Mouse (Mus musculus): ENCODE measurements around the gene Gm20388. TPM values are rescaled to one million over a fixed set of nuclear protein-coding genes. Genes with fewer than 3 reads are reported as not detected.

The Gm20388 gene
- total and polyA plus RNA-seq, 2 experiments from 2014 or later, result 51.3 TPM; not detected in 1

DNA sequence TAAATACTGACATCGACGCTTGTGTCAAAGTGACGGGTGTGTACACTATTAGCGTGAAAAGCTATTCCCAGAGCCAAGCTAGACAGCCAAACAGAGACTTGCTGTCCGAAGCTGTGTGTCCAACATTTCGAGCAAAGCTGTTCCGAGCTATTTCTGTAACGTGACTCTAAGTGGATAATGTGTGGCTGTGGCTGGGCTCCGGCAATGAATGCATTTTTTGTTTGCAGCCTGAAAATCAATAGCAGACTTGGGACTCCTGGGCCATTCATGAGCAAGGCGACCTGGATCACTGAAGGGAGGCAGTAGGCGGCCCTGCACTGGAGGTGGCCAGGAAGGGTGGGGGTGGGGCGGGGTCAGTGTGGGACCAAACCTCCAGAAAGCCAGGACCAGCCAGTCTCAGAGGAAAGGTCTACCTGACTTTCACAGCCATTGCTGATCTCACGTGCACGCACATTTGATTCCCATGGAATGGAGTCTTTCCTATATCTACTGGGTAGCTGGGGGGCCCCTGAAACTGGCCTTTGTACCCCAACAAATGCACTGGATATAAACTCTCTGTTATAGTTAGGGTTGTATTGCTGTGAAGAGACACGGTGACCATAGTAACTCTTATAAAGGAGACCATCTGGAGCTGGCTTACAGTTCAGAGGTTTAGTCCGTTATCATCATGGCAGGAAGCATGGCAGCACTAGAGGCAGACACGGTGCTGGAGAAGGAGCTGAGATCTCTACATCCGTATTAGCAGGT is 1415.7 kb downstream of the Gm20388 start:
- no peak overlapping the region for H3K9ac ChIP-seq
- no peaks in the 10 kb centered on the region for H3K27me3 ChIP-seq (ENCODE audit: insufficient read depth, low read length)
- H3K9me3 ChIP-seq (ENCODE audit: low read length), result no peaks in the 10 kb centered on the region
- WGBS, result 47% methylated on average over 18 of the region's 18 CpGs
- DNase-seq (no peak), ATAC-seq (no peak)
- no peaks in the 10 kb centered on the region for H3K4me1 ChIP-seq (ENCODE audit: insufficient read depth)
- H3K36me3 ChIP-seq (ENCODE audit: insufficient read depth), result no peaks in the 10 kb centered on the region
- no peak overlapping the region for H3K4me3 ChIP-seq (ENCODE audit: low read depth, low read length)
- H3K4me2 ChIP-seq (ENCODE audit: low read depth), result no peak overlapping the region
- no peak overlapping the region for H3K27ac ChIP-seq (ENCODE audit: low read depth, low read length)
- TF ChIP-seq CTCF (IDR thresholded peaks at IDR 0.05; ENCODE audit: low read depth), result no peak

DNA sequence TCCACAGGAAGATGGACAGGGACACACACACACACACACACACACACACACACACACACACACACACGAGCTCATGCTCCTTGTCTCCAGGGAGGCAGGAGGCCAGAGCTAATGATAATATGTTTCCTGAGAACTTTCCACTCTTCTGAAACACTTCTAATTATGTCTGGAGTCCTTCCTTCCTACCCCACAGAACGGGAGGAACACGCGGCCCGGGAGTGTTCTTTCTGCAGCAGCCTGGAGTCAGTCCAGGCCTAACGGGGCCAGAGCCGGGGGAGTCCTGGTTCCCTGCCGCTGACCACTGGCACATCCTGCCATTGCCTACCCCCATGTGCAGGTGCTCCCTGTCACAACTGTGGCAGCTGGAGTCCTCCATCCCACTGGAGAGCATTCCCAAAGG is 1421.8 kb downstream of the Gm20388 start:
- H3K9me3 ChIP-seq (ENCODE audit: low read length), result no peaks in the 10 kb centered on the region
- no peak overlapping the region for H3K4me2 ChIP-seq (ENCODE audit: low read depth)
- no peaks in the 10 kb centered on the region for H3K4me1 ChIP-seq (ENCODE audit: insufficient read depth)
- no peak overlapping the region for H3K9ac ChIP-seq
- no peak overlapping the region for H3K27ac ChIP-seq (ENCODE audit: low read depth, low read length)
- DNase-seq (no peak), ATAC-seq (no peak)
- 48% methylated on average over 8 of the region's 8 CpGs for WGBS
- H3K27me3 ChIP-seq (ENCODE audit: insufficient read depth, low read length), result no peaks in the 10 kb centered on the region
- TF ChIP-seq CTCF (IDR thresholded peaks at IDR 0.05; ENCODE audit: low read depth), result no peak
- no peak overlapping the region for H3K4me3 ChIP-seq (ENCODE audit: low read depth, low read length)
- H3K36me3 ChIP-seq (ENCODE audit: insufficient read depth), result no peaks in the 10 kb centered on the region

DNA sequence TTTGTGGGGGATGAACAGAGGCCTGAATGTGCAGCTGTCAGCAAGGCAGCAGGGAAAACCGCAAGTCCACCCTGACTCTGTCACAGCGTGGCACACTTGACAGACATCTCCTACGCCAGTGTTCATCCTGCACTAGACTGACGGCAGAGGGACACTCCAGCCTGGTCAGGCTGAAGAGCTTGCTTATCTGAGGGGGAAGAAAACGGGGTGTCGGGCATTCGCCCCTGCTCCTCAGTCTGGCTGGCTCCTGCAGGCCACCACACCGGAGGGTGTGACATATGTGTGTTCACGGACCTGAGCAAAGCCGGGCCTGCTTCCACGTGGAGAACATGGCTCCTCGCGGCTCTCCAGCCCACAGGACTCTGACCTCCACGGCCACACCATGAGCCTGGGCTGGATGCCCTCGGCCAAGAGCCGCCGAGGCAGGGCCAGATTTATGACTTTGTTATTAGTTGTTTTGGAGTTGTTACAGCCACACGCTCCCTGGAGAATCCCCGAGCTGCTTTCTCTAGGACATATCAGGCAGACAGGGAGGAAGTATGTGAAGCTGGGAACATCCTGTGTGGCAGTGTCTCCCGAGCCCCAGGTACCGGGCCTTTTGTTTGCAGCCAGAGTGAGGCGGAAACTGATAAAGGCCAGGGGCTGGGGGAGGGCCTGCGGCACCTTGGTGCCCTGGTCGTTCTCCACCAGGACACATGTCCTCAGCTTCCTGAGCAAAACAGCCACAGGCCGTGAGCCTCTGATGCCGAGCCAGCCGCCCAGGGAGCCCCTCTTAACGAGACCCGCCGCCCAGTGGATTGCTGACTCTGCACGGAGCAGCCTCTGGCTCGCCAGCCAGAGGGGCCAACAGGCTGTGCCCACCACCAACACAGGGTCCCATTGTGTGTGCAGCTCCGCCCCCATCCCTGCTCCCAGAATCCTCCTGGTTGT is 1424.1 kb downstream of the Gm20388 start:
- Histone ChIP-seq H3K27me3 (ENCODE audit: insufficient read depth, low read length) (no peaks in the 10 kb centered on the region), H3K4me1 (ENCODE audit: insufficient read depth) (no peaks in the 10 kb centered on the region), H3K4me2 (ENCODE audit: low read depth) (no peak overlapping the region), H3K27ac (ENCODE audit: low read depth, low read length) (no peak overlapping the region), H3K9ac (no peak overlapping the region), H3K4me3 (ENCODE audit: low read depth, low read length) (no peak overlapping the region), H3K36me3 (ENCODE audit: insufficient read depth) (no peaks in the 10 kb centered on the region), H3K9me3 (ENCODE audit: low read length) (no peaks in the 10 kb centered on the region)
- TF ChIP-seq CTCF (IDR thresholded peaks at IDR 0.05; ENCODE audit: low read depth), result no peak
- DNase-seq (peak; percentile 22), ATAC-seq (peak; percentile 69)
- 55% methylated on average over 33 of the region's 33 CpGs for WGBS

GRCm38 (mm10) chr8:121335684-121336083 is 1425.0 kb downstream of the Gm20388 start:
- no peaks in the 10 kb centered on the region for H3K9me3 ChIP-seq (ENCODE audit: low read length)
- H3K4me2 ChIP-seq (ENCODE audit: low read depth), result no peak overlapping the region
- no peaks in the 10 kb centered on the region for H3K4me1 ChIP-seq (ENCODE audit: insufficient read depth)
- H3K9ac ChIP-seq, result no peak overlapping the region
- no peak overlapping the region for H3K27ac ChIP-seq (ENCODE audit: low read depth, low read length)
- TF ChIP-seq CTCF (IDR thresholded peaks at IDR 0.05; ENCODE audit: low read depth), result peak; percentile 37
- H3K27me3 ChIP-seq (ENCODE audit: insufficient read depth, low read length), result no peaks in the 10 kb centered on the region
- H3K4me3 ChIP-seq (ENCODE audit: low read depth, low read length), result no peak overlapping the region
- WGBS, result 96% methylated on average over 7 of the region's 7 CpGs
- no peak for ATAC-seq
- DNase-seq, result no peak
- no peaks in the 10 kb centered on the region for H3K36me3 ChIP-seq (ENCODE audit: insufficient read depth)

GRCm38 (mm10) chr8:121342931-121343330 is 1432.3 kb downstream of the Gm20388 start:
- H3K27me3 ChIP-seq (ENCODE audit: insufficient read depth, low read length), result no peaks in the 10 kb centered on the region
- WGBS, result 77% methylated on average over 13 of the region's 13 CpGs
- ATAC-seq, result no peak

GRCm38 (mm10) chr8:121344486-121344885 is 1433.8 kb downstream of the Gm20388 start:
- no peak for ATAC-seq
- Histone ChIP-seq H3K4me3 (ENCODE audit: low read depth, low read length) (no peak overlapping the region), H3K9me3 (ENCODE audit: low read length) (no peaks in the 10 kb centered on the region), H3K4me2 (ENCODE audit: low read depth) (no peak overlapping the region), H3K9ac (no peak overlapping the region), H3K4me1 (ENCODE audit: insufficient read depth) (no peaks in the 10 kb centered on the region), H3K36me3 (ENCODE audit: insufficient read depth) (no peaks in the 10 kb centered on the region), H3K27me3 (ENCODE audit: insufficient read depth, low read length) (no peaks in the 10 kb centered on the region), H3K27ac (ENCODE audit: low read depth, low read length) (no peak overlapping the region)
- WGBS, result 91% methylated on average over 9 of the region's 9 CpGs
- DNase-seq, result no peak
- TF ChIP-seq CTCF (IDR thresholded peaks at IDR 0.05; ENCODE audit: low read depth), result no peak

More at GRCm38 (mm10) chr8:121342931-121343330, 1432.3 kb downstream of the Gm20388 start:
- DNase-seq, result no peak
- no peaks in the 10 kb centered on the region for H3K4me1 ChIP-seq (ENCODE audit: insufficient read depth)
- no peak overlapping the region for H3K4me3 ChIP-seq (ENCODE audit: low read depth, low read length)
- H3K9ac ChIP-seq, result no peak overlapping the region
- no peaks in the 10 kb centered on the region for H3K36me3 ChIP-seq (ENCODE audit: insufficient read depth)
- TF ChIP-seq CTCF (IDR thresholded peaks at IDR 0.05; ENCODE audit: low read depth), result no peak
- no peak overlapping the region for H3K27ac ChIP-seq (ENCODE audit: low read depth, low read length)
- H3K4me2 ChIP-seq (ENCODE audit: low read depth), result no peak overlapping the region
- no peaks in the 10 kb centered on the region for H3K9me3 ChIP-seq (ENCODE audit: low read length)

GRCm38 (mm10) chr8:121346175-121346574 is 1435.5 kb downstream of the Gm20388 start:
- H3K36me3 ChIP-seq (ENCODE audit: insufficient read depth), result no peaks in the 10 kb centered on the region
- 85% methylated on average over 13 of the region's 13 CpGs for WGBS
- no peak overlapping the region for H3K9ac ChIP-seq
- H3K4me1 ChIP-seq (ENCODE audit: insufficient read depth), result no peaks in the 10 kb centered on the region
- DNase-seq (no peak), ATAC-seq (no peak)
- H3K4me2 ChIP-seq (ENCODE audit: low read depth), result no peak overlapping the region
- H3K27ac ChIP-seq (ENCODE audit: low read depth, low read length), result no peak overlapping the region
- no peak for TF ChIP-seq CTCF (IDR thresholded peaks at IDR 0.05; ENCODE audit: low read depth)
- H3K4me3 ChIP-seq (ENCODE audit: low read depth, low read length), result no peak overlapping the region
- no peaks in the 10 kb centered on the region for H3K27me3 ChIP-seq (ENCODE audit: insufficient read depth, low read length)
- H3K9me3 ChIP-seq (ENCODE audit: low read length), result no peaks in the 10 kb centered on the region

All from forebrain, postnatal 0 days (tissue).